Mouse (Mus musculus) heart, postnatal 0 days (tissue): ENCODE measurements around the gene Gulp1.

Experiments
- CTCF ChIP-seq: IDR thresholded peaks from 2 replicates; pipeline ENCODE4 v1.5.1; 2016; ENCODE audit warnings: antibody characterized with exemption, control low read depth, low read depth
- EP300 ChIP-seq: IDR thresholded peaks from 2 replicates; pipeline ENCODE4 v1.6.1; 2016; ENCODE audit warnings: antibody characterized with exemption, low read depth

DNA sequence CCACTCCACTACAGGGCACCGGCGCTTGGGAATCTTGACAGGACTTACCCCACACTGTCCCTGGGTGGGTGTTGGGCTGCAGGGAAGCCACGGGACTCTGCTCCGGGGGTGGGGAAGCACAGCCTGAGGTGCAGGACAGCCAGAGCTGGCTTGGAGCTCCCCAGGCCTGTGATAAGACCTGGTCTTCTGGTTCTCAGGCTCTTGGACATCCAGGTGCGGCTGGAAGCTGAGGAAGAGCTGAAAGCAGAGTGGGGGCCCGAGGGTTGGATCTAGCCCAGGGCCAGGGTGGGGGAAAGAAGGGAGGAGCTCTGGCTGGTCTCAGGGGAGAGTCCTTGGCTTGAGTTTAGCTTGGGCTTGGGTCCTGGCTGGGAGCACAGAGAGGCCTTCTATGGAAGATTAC is 1.1 kb upstream of the Gulp1 start:
- TF ChIP-seq CTCF = no peak
- no peak for TF ChIP-seq EP300
